Mouse (Mus musculus) forebrain, embryonic 16.5 days (tissue): Measurements from ENCODE around the gene Gas2l2. TPM values are rescaled to one million over a fixed set of nuclear protein-coding genes. Genes with fewer than 3 reads are reported as not detected.
A peak's percentile ranks its signal among the peaks of the same experiment; 100 is the strongest.

Experiments used
- ATAC-seq: fragments of 200-750 bp; cut with Nextera tagmentation; 2 replicates; pipeline ENCODE4 v1.8.0; 2017; ENCODE audit warnings: mild to moderate bottlenecking, moderate library complexity
- H3K27ac ChIP-seq: fragments of 300-500 bp; sonication (generic); 2 replicates; pipeline ENCODE4 v1.5.1; 2014; ENCODE audit warnings: low read length, control low read depth
- H3K27me3 ChIP-seq: fragments of 300-500 bp; sonication (generic); replicated peaks from 2 replicates; pipeline ENCODE4 v1.6.1; 2014; ENCODE audit warnings: low read length; ENCODE audit not compliant: control insufficient read depth, insufficient read depth
- H3K36me3 ChIP-seq: fragments of 300-500 bp; sonication (generic); 2 replicates; pipeline ENCODE4 v1.6.1; 2014; ENCODE audit not compliant: control insufficient read depth, insufficient read depth
- H3K4me1 ChIP-seq: fragments of 300-500 bp; sonication (generic); replicated peaks from 2 replicates; pipeline ENCODE4 v1.6.1; 2014; ENCODE audit warnings: low read length; ENCODE audit not compliant: control insufficient read depth, insufficient read depth
- H3K4me2 ChIP-seq: fragments of 300-500 bp; sonication (generic); 2 replicates; pipeline ENCODE4 v1.6.1; 2014; ENCODE audit warnings: mild to moderate bottlenecking, low read length, control low read depth
- H3K4me3 ChIP-seq: fragments of 300-500 bp; sonication (generic); replicated peaks from 2 replicates; pipeline ENCODE4 v1.5.1; 2014; ENCODE audit warnings: mild to moderate bottlenecking, low read length, control low read depth
- H3K9ac ChIP-seq: fragments of 300-500 bp; sonication (generic); replicated peaks from 2 replicates; pipeline ENCODE4 v1.6.1; 2014; ENCODE audit warnings: low read depth, low read length, control low read depth
- H3K9me3 ChIP-seq: fragments of 300-500 bp; sonication (generic); 2 replicates; pipeline ENCODE4 v1.6.1; 2016; ENCODE audit warnings: low read length; ENCODE audit not compliant: control insufficient read depth
- WGBS: fragments of 180-500 bp; shearing (Covaris S2); extraction: QIAGEN DNeasy Blood & Tissue Kit; methylation state at CpG from one replicate; pipeline ENCODE4 v1.1.7; 2014; 5-methylcytosine and 5-hydroxymethylcytosine counted together
- polyA plus RNA-seq: library from polyadenylated mRNA; unstranded; fragments of >200 nt; fragmentation: Nextera tagmentation; extraction: Ambion mirVana; gene quantifications from 2 replicates; pipeline ENCODE4 v1.2.1, GENCODE M21; 2015

The Gas2l2 gene
- polyA plus RNA-seq, result 0.39 and 0.81 TPM in 2 replicates

DNA sequence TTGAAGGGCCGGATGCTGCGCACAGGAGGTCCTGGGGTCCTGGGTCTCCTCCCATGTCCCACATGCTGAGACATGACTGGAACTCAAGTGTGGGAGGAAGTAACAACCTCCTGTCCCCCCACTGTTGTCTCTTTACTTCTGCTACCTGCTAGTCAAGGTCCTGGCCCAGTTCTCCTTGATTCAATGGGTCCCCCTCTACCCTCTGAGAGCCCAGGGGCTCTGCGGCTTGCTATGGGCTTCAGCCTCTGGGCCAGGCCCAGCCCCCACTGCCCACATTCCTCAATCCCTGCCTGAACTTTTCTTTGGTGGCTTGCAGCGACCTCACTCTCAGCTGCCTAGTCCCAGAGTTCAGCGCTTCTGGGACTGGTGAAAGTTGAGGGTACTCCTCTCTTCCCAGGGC lies at the start of gene Gas2l2:
TSS of gene Gas2l2 (minus strand) at position 101 of the 400 bp plus-strand sequence.
- Histone ChIP-seq H3K4me2 (no peak within 1 kb of the TSS), H3K4me3 (no peak within 1 kb of the TSS), H3K9ac (no peak within 1 kb of the TSS), H3K27ac (no peak within 1 kb of the TSS), H3K4me1 (no peaks in the 10 kb centered on the region), H3K27me3 (0 out of 2 replicates have a peak, but pooled peaks cover 5% of the 10 kb centered on the region), H3K9me3 (no peaks in the 10 kb centered on the region), H3K36me3 (no peaks in the 10 kb centered on the region)
- ATAC-seq, result no peak
- WGBS, result 63% methylated on average over 5 of the region's 5 CpGs

DNA sequence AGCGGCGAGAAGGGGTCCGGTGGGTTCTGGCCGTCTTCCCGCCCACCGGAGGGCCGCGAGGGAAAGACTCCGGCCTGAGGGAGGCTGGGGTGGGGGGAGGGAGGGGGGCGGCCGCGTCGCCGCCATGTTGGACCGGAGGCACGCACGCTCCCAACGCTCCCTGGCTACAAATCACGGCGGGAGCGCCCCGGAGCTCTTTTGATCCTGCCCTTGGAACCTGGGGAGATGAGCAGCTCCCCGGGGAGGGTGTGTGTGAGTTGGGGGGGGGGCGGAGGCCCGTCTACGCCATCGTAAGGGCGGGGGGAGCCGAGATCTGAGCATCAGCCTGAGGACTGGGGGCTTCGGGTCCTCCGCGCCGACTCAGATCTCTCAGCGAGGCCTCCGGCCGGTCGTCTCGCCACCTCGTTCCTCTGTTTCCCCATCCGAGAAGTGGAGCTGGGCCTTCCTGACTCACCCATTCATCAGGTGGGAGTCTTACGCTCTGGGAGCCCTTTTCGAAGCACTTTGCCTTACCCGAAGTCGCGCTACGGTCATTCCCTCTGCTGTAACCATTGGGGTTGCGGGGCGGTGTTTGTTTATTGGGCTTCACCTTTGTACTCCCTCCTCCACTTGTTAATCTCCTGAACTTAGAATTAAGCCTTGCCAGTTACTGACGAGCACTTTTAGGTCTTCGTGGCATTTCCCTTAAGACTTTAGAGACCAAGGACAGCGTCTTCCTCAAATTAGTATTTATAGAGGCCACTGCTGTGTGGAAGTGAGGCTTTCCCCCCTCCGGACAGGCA lies 44.2 kb upstream of the Gas2l2 start:
- H3K4me1 ChIP-seq, result peaks cover 16% of the 10 kb centered on the region
- under 1% methylated on average over 43 of the region's 52 CpGs for WGBS
- H3K4me3 ChIP-seq, result peak overlapping the region; percentile 59
- no peaks in the 10 kb centered on the region for H3K27me3 ChIP-seq
- H3K9ac ChIP-seq, result peak overlapping the region; percentile 87
- no peaks in the 10 kb centered on the region for H3K36me3 ChIP-seq
- H3K9me3 ChIP-seq, result no peaks in the 10 kb centered on the region
- ATAC-seq, result peak; percentile 84
- peak overlapping the region; percentile 75 for H3K4me2 ChIP-seq
- peak overlapping the region; percentile 96 for H3K27ac ChIP-seq

DNA sequence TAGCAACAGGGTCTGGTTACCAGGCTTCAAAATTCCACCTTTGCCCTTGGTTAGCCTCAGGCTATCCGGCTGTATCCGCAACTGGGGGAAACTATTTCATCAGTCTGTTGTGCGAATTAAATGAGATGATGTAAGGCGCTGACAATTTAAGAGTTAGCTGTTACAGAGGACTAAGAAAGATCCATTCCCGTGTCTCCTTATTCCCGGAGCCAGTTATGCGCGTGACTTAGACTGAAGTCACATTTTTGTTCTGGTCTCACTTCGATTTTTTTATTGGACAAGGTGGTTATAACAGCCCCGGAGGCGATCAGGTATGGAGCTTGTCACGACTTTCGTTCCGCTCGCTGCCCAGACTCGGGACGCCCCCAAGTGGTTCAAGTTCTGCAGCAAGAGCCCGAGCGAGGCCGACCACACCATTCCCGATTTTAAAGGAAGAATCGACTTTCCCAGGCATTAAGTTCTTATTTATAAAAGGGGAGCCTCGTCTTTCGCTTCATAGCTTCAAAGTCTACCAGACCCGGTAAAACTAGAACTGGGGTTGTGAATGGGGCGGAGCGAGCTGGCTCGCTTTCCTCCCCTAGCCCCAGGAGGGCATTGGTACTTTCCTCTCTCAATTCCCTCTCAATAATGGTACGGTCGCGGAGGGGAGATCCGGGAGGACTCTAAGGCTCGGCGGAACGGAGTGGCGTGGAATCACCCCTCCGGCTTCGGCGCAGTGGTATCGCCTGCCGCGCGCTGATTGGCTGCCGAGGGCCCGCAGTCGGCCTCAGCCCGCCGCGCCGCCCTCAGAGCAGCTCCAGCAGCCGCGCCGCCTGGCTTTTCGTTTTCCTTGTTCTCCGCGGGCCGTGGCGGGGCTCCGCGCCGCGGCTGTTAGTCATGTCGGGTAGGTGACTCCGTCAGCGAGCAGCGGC lies 43.3 kb upstream of the Gas2l2 start, which contains the start of gene Taf15:
TSS of gene Taf15 (plus strand) at position 763 of the 911 bp plus-strand sequence.
- under 1% methylated on average over 66 of the region's 66 CpGs for WGBS
- H3K36me3 ChIP-seq, result no peaks in the 10 kb centered on the region
- ATAC-seq, result peak; percentile 98

DNA sequence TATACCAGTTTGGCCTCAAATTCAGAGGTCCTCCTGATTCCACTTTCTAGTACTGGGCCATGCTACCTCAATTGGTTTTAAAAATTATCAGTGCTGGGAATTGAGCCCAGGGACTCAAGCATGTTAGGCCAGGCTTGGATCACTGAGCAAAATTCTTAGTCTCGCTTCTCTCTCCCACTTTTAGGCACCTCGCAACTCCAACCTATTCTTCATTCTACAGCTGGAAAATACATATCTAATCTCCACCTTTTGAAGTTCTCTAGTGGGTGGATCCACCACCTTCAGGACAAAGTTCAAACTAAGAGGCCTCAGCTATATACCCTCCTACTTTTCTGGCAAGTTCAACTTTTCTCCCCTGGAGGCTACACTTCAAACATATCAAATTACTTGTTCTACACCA lies 42.5 kb upstream of the Gas2l2 start:
- Histone ChIP-seq H3K9ac (no peak overlapping the region), H3K4me2 (peak overlapping the region; percentile 66), H3K27ac (no peak overlapping the region), H3K36me3 (no peaks in the 10 kb centered on the region), H3K27me3 (no peaks in the 10 kb centered on the region), H3K4me1 (peaks cover 22% of the 10 kb centered on the region), H3K4me3 (no peak overlapping the region; the same call in 1 of the 2 replicates), H3K9me3 (no peaks in the 10 kb centered on the region)
- 96% methylated on average over 2 of the region's 2 CpGs for WGBS
- no peak for ATAC-seq

More for the DNA sequence above, 43.3 kb upstream of the Gas2l2 start, which contains the start of gene Taf15:
- H3K4me2 ChIP-seq, result peak within 1 kb of the TSS; percentile 75
- peak within 1 kb of the TSS; percentile 87 for H3K9ac ChIP-seq
- no peaks in the 10 kb centered on the region for H3K9me3 ChIP-seq
- H3K4me3 ChIP-seq, result peak within 1 kb of the TSS; percentile 59
- no peaks in the 10 kb centered on the region for H3K27me3 ChIP-seq
- H3K27ac ChIP-seq, result peak within 1 kb of the TSS; percentile 96
- peaks cover 16% of the 10 kb centered on the region for H3K4me1 ChIP-seq

DNA sequence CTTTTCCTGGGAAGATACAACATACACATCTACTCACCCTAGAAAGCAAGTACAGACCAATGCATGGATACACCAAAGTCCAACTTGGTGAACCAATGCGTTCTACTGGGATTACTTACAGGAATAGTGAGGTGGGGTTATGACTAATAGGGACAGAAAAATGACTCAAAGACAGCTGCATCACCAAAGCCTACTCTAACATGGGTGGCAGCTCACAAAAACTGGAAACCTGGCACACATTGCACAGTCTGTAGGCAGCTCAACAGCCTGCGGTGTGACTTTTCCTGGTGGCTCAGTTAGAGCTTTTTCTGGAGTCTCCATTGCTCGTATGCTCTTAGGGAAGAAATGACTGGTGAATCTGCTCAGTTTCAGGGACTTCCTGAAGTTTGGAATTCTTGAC lies 39.5 kb upstream of the Gas2l2 start:
- WGBS, result 93% methylated on average over 3 of the region's 3 CpGs
- peaks cover 6% of the 10 kb centered on the region for H3K27me3 ChIP-seq
- no peak overlapping the region for H3K4me2 ChIP-seq
- no peak overlapping the region for H3K9ac ChIP-seq
- H3K4me1 ChIP-seq, result peaks cover 19% of the 10 kb centered on the region
- no peaks in the 10 kb centered on the region for H3K36me3 ChIP-seq
- H3K9me3 ChIP-seq, result no peaks in the 10 kb centered on the region
- no peak for ATAC-seq
- H3K4me3 ChIP-seq, result no peak overlapping the region
- H3K27ac ChIP-seq, result no peak overlapping the region

DNA sequence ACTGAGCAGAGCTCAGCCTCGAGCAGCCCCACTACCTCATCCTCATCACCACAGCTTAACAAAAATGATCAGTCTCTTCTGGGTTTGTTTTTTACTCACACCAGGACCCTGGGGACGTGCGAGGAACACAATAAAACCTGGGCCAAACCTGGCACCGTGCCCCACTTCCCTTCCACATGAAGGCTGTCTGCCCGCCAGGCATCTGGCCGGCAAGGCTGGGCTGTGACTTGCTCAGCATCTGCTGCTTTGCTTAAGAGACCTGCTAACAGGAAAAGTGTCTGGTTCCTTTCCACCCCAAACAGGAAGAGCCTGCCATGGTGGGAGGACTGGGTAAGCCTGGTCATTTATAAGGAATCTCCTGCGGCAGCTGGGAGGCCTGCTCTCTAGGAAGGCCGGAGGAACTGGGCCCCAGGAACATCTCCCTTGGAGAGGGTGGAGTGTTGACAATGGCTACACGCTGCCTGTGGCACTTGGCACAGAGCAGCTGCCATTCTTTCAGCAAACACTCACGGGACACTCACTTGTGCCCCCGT lies 37.9 kb upstream of the Gas2l2 start:
- Histone ChIP-seq H3K4me3 (no peak overlapping the region), H3K9me3 (no peaks in the 10 kb centered on the region), H3K4me2 (no peak overlapping the region), H3K4me1 (peaks cover 25% of the 10 kb centered on the region), H3K27me3 (peaks cover 14% of the 10 kb centered on the region), H3K27ac (0 out of 2 replicates have a peak overlapping the region, but pooled peaks have one; percentile 9), H3K36me3 (no peaks in the 10 kb centered on the region), H3K9ac (no peak overlapping the region)
- WGBS, result 35% methylated on average over 11 of the region's 11 CpGs
- peak; percentile 38; the same call in 1 of the 2 replicates for ATAC-seq

DNA sequence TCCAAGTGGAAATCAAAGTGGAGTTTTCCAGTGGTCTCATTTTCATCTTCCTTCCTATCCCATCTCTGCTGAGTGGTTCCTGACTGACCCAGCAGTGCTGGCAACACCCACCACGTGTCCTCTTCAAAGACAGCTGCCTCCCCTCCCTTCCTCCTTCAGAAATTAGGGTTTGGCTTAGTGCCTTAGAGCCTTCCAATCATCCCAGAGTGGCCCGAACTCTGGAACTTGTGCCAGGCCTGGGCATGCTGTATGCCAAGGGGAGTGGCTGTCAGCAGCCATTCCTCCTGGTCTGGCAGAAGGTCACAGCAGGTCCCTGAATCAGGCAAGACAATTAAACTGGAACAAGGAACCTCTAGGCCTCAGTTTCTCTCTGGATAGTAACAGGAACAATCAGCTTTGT lies 36.7 kb upstream of the Gas2l2 start:
- Histone ChIP-seq H3K27me3 (peaks cover 17% of the 10 kb centered on the region), H3K27ac (no peak overlapping the region)

DNA sequence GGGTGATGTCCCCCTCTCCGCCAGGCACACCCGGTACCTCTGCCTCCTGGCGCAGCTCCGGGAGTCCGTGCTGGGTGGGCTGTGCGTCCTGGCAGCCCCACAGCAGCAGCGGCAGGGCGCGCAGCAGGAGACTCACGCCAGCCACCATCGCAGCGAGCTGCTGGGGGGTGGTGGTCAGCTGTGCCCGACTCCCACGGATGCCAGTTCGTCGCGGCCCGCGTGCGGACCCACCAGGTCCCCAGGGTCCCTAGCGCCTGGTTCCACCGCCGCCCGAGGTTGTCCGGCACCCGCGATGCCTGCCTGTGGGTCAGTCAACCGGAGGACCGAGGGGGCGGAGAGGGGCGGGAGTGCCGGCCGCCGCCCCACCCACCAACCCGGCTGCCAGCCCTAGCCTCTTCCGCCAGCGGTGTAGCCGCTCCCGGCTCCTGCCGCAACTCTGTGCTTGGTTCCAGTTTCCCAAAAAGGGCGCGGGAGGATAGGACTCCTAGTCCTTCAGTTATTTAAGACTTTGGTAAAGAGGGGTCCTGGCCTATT lies 33.5 kb upstream of the Gas2l2 start, which contains the start of gene Mmp28:
TSS of gene Mmp28 (minus strand) at position 361 of the 534 bp plus-strand sequence.
- under 1% methylated on average over 42 of the region's 42 CpGs for WGBS
- Histone ChIP-seq H3K9me3 (no peaks in the 10 kb centered on the region), H3K4me2 (peak within 1 kb of the TSS; percentile 87), H3K27ac (no peak within 1 kb of the TSS), H3K36me3 (no peaks in the 10 kb centered on the region), H3K9ac (peak within 1 kb of the TSS; percentile 58), H3K4me1 (peaks cover 21% of the 10 kb centered on the region), H3K4me3 (peak within 1 kb of the TSS; percentile 49), H3K27me3 (peaks cover 17% of the 10 kb centered on the region)
- no peak for ATAC-seq

More for the DNA sequence above, 36.7 kb upstream of the Gas2l2 start:
- no peaks in the 10 kb centered on the region for H3K9me3 ChIP-seq
- peak; percentile 40; the same call in 1 of the 2 replicates for ATAC-seq
- WGBS, result 13% methylated on average over 2 of the region's 2 CpGs
- H3K9ac ChIP-seq, result no peak overlapping the region
- no peak overlapping the region for H3K4me2 ChIP-seq
- H3K4me1 ChIP-seq, result peaks cover 21% of the 10 kb centered on the region
- H3K36me3 ChIP-seq, result no peaks in the 10 kb centered on the region
- H3K4me3 ChIP-seq, result no peak overlapping the region
